Mouse (Mus musculus) frontal cortex, postnatal 10 days (tissue): ENCODE data around the gene Teddm2.

Experiments
- DNase-seq, 2 experiments: peaks; one replicate each; pipeline ENCODE4 v3.0.0; 2022; ENCODE audit warnings: low spot score in 2 of 2, mixed read lengths in 1 of 2

Teddm2 gene

DNA sequence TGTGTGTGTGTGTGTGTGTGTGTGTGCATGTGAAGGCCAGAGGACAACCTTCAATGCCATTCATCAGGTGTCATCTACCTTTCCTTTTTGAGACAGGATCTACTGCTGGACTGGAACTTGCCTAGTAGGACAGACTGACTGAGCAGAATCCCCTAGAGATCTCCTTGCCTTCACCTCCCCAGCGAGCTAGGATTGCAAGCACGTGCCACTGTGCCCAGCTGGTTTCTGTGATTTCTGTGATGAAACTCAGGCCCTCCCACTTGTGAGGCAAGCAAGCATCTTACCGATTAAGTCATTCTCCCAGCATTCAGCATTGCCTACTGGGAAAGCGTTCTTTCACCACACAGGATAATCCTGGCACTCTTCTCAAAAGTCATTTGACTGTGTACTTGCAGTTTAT is 69.3 kb downstream of the Teddm2 start:
- DNase-seq, result no peak

DNA sequence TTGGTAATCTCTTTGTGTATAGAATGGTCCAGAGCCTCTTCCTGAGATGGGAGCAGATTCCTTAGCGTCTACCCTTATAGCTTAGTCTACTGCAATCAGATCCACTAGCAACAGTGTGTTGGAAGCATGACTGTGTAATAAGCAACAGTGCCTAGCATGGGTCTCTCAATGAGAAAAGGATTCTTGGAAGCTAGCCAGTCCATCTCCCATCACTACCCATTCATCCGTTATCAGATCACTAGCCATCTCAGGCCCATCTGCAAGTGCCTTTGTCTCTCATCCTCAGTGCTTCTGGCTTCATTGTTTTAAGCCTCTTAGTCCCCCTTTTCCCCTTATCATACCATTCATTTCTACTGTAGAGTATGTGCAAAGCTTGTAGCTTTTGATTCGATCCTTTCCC is 79.8 kb downstream of the Teddm2 start:
- no peak for DNase-seq

DNA sequence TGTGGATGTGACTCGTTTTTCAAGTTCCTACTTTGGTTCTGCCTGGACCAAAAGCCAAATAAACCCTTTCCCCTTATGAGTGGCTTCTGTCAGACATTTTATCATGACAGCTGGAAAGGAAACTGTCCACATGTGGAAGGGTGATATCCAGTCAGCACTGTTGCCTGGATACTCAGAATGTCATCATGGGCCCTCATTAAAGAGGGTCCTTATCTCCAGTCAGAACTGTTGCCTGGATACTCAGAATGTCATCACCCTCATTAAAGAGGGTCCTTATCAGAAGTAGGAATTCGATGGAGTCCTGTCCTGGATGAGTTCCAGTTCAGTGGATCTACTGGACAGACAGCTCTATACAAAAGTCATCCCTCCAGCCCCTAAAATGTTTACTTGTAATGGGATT is 85.8 kb downstream of the Teddm2 start:
- no peak for DNase-seq

DNA sequence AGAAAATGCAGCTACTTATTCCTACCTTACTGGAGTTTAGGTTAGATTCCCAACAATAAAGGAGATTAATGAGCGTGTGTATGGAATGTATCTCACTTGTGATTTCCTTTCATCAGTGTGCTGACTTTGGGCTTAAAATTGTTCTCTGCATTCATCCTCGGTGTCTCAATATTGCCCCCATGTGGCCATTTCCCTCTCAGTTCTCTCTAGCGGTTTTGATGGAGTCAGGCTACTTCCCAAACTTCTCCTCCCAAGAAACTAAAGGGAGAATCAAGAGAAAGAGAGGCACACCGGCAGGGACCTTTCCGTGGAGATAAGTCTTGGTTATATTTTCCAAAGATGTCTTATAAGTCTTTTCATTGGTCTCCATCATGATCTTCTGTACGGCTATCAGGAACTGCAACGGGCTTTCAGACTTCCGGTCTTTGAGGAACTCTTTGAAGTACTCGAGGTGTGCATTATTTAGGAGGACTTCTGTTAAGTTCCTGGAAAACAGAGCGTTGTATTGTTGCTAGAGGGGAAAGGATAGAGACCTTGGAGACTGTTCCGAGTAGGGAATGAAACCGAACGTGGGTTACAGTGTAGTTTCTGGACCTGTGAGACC is 92.5 kb downstream of the Teddm2 start:
- peak; percentile 23 to 46 for DNase-seq

DNA sequence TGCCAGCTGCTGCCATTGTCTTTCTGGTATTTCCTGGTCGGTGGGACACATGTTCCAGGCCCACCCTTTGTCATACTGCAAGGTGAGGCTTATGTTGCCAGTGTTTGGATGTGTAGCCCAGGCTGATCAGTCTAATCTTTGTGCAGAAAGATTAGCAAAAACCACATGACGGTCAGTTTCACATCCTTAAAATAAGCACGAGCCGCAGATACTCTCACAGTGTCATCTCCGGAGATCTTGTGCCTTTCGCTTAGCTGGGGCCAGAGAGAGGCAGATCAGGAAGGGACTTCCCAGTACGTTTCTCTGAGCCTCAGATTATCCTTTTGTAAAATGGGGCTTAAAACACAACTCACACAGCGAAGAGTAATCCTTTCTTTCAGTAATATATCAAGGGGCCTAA is 96.5 kb downstream of the Teddm2 start:
- DNase-seq, result no peak

DNA sequence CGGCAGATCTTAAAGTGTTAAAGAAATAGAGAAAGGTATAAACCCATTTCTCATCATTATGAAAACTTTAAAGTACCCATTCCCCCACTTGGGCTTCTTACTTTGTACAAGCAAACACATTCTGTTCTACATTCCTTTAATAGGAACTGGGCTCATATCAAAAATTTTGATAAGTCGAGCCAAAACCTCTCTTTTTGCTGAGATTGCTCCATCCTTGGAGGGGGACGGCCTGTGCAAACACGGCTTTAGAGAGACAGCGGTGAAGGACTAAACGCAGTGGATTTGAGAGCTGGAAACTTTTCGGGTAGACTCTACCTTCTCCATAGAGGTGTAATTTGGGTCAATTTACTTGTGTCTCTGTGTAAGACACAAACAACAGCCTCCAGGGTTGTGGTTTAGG is 97.3 kb downstream of the Teddm2 start:
- no peak for DNase-seq
